Mouse (Mus musculus) heart, embryonic 14.5 days (tissue): ENCODE results near the gene Tex36. TPM values are rescaled to one million over a fixed set of nuclear protein-coding genes. Genes with fewer than 3 reads are reported as not detected.

Source experiments
- ATAC-seq: fragments of 200-750 bp; cut with Nextera tagmentation; 2 replicates; pipeline ENCODE4 v1.8.0; 2017; ENCODE audit warnings: low read depth, moderate TSS enrichment; ENCODE audit not compliant: insufficient number of reproducible peaks, insufficient read depth, low FRiP score
- H3K27ac ChIP-seq, 2 experiments: fragments of 200-500 bp in 1 of 2; fragments of 300-500 bp in 1 of 2; sonication (generic) in 1 of 2; replicated peaks in 1 of 2; 2 replicates each; pipeline ENCODE4 v1.5.1; 2012 to 2014; ENCODE audit warnings: low read depth in 2 of 2, low read length in 2 of 2, control low read depth in 1 of 2, mild to moderate bottlenecking in 1 of 2, mixed read lengths in 1 of 2; ENCODE audit not compliant: control insufficient read depth in 1 of 2, insufficient read depth in 1 of 2
- H3K27me3 ChIP-seq: fragments of 300-500 bp; sonication (generic); 2 replicates; pipeline ENCODE4 v1.6.1; 2014; ENCODE audit warnings: mild to moderate bottlenecking, low read length, control low read depth; ENCODE audit not compliant: control insufficient read depth, insufficient read depth
- H3K36me3 ChIP-seq: fragments of 300-500 bp; sonication (generic); 2 replicates; pipeline ENCODE4 v1.6.1; 2014; ENCODE audit warnings: mild to moderate bottlenecking, control low read depth, low read length, mixed read lengths; ENCODE audit not compliant: control insufficient read depth, insufficient read depth
- H3K4me1 ChIP-seq, 2 experiments: fragments of 200-500 bp in 1 of 2; fragments of 300-500 bp in 1 of 2; sonication (generic) in 1 of 2; 2 replicates each; pipeline ENCODE4 v1.6.1; 2012 to 2014; ENCODE audit warnings: low read length in 2 of 2, control low read depth in 1 of 2, mixed read lengths in 1 of 2; ENCODE audit not compliant: control insufficient read depth in 2 of 2, insufficient read depth in 2 of 2
- H3K4me2 ChIP-seq: fragments of 300-500 bp; sonication (generic); 2 replicates; pipeline ENCODE4 v1.6.1; 2014; ENCODE audit warnings: mild to moderate bottlenecking, low read length
- H3K4me3 ChIP-seq, 2 experiments: fragments of 200-500 bp in 1 of 2; fragments of 300-500 bp in 1 of 2; sonication (generic) in 1 of 2; 2 replicates each; pipeline ENCODE4 v1.5.1; 2012 to 2014; ENCODE audit warnings: low read length in 2 of 2, mild to moderate bottlenecking in 2 of 2, control low read depth in 1 of 2, low read depth in 1 of 2, moderate library complexity in 1 of 2; ENCODE audit not compliant: control insufficient read depth in 1 of 2, insufficient read depth in 1 of 2
- H3K9ac ChIP-seq: fragments of 300-500 bp; sonication (generic); 2 replicates; pipeline ENCODE4 v1.6.1; 2014; ENCODE audit warnings: mild to moderate bottlenecking, low read length
- H3K9me3 ChIP-seq: fragments of 300-500 bp; sonication (generic); 2 replicates; pipeline ENCODE4 v1.6.1; 2016; ENCODE audit warnings: low read length, control low read depth; ENCODE audit not compliant: control insufficient read depth
- WGBS: fragments of 180-500 bp; shearing (Covaris S2); extraction: QIAGEN DNeasy Blood & Tissue Kit; methylation state at CpG from one replicate; pipeline ENCODE4 v1.1.7; 2014; 5-methylcytosine and 5-hydroxymethylcytosine counted together
- polyA plus RNA-seq: library from polyadenylated mRNA; unstranded; fragments of >200 nt; fragmentation: Nextera tagmentation; extraction: Ambion mirVana; gene quantifications from 2 replicates; pipeline ENCODE4 v1.2.1, GENCODE M21; 2014

Tex36 gene
- polyA plus RNA-seq, 1 experiment from 2014 or later, result not detected

DNA sequence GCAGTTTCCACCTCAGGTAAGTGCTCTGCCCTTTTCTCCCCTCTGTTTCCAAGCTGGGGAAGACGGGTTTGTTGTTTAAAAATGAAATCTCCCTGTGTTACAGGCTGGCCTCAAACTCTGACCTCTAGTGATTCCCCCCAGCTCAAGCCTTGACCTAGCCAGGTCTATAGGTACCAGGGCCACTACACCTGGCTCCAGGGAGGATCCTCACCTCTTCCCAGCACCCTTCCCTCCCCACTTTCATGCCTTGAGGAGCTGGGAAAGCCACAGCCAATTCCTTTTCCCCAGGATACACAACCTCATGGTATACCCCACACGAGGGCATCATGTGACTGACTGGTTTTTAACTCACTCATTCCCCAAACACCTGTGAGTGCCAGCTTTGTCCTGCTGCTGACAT, 57.0 kb downstream of the Tex36 start:
- Histone ChIP-seq H3K4me3 (no peak overlapping the region), H3K27ac (no peak overlapping the region), H3K36me3 (no peaks in the 10 kb centered on the region), H3K4me2 (no peak overlapping the region), H3K9me3 (0 out of 2 replicates have a peak, but pooled peaks cover 2% of the 10 kb centered on the region), H3K27me3 (no peaks in the 10 kb centered on the region), H3K9ac (no peak overlapping the region), H3K4me1 (no peaks in the 10 kb centered on the region; a peak in 1 of 4 replicates)
- WGBS, result 58% methylated on average over 2 of the region's 2 CpGs
- no peak for ATAC-seq

DNA sequence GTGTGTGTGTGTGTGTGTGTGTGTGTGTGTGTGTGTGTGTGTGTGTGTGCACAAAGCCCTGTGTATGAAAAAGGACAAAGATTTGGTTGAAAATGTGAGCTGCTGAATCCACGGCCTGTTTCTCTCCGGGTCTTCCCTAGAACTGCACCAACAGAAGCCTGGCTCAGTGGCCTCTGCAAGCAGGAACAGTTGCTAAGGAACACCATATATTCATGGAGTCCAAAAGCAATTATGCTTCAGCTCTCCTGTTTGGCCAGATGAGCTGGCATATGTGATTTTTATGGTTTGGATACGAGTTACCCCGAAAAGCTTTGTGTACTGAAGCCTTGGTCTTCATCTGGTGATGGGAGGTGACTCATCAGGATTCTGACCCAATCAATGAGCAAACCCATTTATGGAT, 58.8 kb downstream of the Tex36 start:
- ATAC-seq, result no peak
- 94% methylated on average over 4 of the region's 4 CpGs for WGBS
- no peak overlapping the region for H3K4me2 ChIP-seq
- no peak overlapping the region for H3K27ac ChIP-seq
- 0 out of 2 replicates have a peak, but pooled peaks cover 2% of the 10 kb centered on the region for H3K9me3 ChIP-seq
- no peaks in the 10 kb centered on the region; a peak in 1 of 4 replicates for H3K4me1 ChIP-seq
- no peaks in the 10 kb centered on the region for H3K36me3 ChIP-seq
- no peak overlapping the region for H3K4me3 ChIP-seq
- no peak overlapping the region for H3K9ac ChIP-seq
- H3K27me3 ChIP-seq, result no peaks in the 10 kb centered on the region

DNA sequence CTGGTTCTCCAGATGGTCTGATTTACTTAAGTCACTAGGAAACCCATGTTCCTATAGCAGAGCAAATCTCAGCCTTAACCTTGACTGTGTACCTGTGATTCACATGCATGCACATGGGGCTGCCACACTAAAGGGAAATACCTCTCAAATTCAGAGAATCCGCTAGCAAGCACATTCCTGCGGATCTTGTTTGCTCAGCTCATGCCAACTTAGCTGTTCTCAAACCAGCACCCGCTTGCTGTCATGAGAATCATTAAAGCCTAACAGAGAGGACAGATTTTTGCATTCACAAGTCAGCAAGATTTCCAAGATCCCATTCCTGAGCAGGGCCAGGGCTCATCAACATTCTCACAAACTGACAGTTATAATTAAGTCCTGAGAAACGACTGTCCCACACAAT, 64.6 kb downstream of the Tex36 start:
- Histone ChIP-seq H3K4me3 (no peak overlapping the region), H3K27ac (no peak overlapping the region), H3K9ac (no peak overlapping the region), H3K9me3 (no peaks in the 10 kb centered on the region), H3K4me1 (no peaks in the 10 kb centered on the region; a peak in 1 of 4 replicates), H3K4me2 (no peak overlapping the region), H3K36me3 (no peaks in the 10 kb centered on the region), H3K27me3 (no peaks in the 10 kb centered on the region)
- 72% methylated on average over 4 of the region's 4 CpGs for WGBS
- no peak for ATAC-seq

Other genes with a start within 250 kb of the Tex36 start
- 11.9 and 14.3 TPM in 2 replicates for gene Edrf1, start 35.4 kb upstream of the Tex36 start, polyA plus RNA-seq
- gene Mmp21, start 77.9 kb upstream of the Tex36 start, polyA plus RNA-seq, result 0.24 TPM in 1 of 2 replicates, not detected in the other
- 72.7 and 73.3 TPM in 2 replicates for gene Bccip, start 107.2 kb upstream of the Tex36 start, polyA plus RNA-seq
- gene Uros, start 107.9 kb upstream of the Tex36 start, polyA plus RNA-seq, result 33.7 and 34.8 TPM in 2 replicates
- gene Fank1, start 174.7 kb upstream of the Tex36 start, polyA plus RNA-seq, result not detected in 2 replicates
- 32.2 and 32.7 TPM in 2 replicates for gene Dhx32, start 180.6 kb upstream of the Tex36 start, polyA plus RNA-seq